Mouse (Mus musculus) C2C12 (cell line): Measurements from ENCODE around the gene Clec16a.

Experiments used
- CEBPB ChIP-seq: IDR thresholded peaks from one replicate; pipeline ENCODE4 v1.6.1; 2011; ENCODE audit warnings: low read depth, mild to moderate bottlenecking, control low read depth, moderate library complexity
- CTCF ChIP-seq: IDR thresholded peaks from one replicate; pipeline ENCODE4 v1.5.1; 2011; ENCODE audit not compliant: control insufficient read depth, insufficient read depth, insufficient read length
- MAX ChIP-seq: IDR thresholded peaks from one replicate; pipeline ENCODE4 v1.6.1; 2011; ENCODE audit warnings: mild to moderate bottlenecking, control low read depth
- MYOG ChIP-seq: IDR thresholded peaks from one replicate; pipeline ENCODE4 v1.6.1; 2011; ENCODE audit not compliant: control insufficient read depth, insufficient read length; ENCODE audit errors: extremely low read depth
- USF1 ChIP-seq: IDR thresholded peaks from one replicate; pipeline ENCODE4 v1.6.1; 2011; ENCODE audit warnings: low read depth, mild to moderate bottlenecking, control low read depth, moderate library complexity

DNA sequence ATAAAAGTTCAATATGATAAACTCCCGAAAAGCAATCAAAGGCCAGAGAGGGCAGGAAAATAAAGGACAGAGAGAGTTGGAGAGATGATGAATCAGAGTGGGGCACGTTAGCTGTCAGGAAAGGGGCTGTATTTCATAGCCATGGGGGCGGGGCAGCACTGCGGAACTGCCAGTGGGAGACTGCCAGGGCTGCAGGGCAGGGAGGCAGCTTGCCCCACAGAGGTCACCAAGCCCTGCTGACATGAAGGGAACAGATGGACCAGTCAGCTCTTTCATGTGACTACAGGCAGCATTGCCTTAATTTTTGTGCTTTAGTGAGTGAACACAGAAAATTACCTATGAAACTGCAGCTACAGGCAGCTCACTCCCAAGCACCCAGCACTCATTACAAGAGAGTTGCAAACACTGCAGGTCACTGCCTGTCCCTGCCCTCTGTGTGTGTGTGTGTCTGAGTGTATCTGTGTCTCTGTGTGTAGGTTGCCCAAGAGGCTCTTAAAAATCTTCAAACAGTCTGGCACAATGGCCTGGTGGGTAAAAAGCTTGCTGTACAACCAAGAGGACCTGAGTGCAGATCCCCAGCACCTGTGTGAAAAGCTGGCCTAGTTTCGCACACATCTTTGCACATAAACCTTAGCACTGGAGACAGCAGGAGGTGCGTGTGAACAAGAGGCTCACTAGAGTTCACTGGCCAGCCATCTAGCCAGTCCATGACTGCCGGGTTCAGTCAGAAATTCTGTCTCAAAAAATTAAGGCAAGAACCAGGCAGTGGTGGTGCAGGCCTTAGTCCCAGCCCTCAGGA lies 168.5 kb downstream of the Clec16a start:
- TF ChIP-seq CTCF = no peak
- TF ChIP-seq USF1 = no peak
- no peak for TF ChIP-seq MYOG
- TF ChIP-seq MAX = no peak
- no peak for TF ChIP-seq CEBPB
